Mouse (Mus musculus): ENCODE measurements at regions not wholly inside any gene's neighbourhood (a gene's known extent, or its start where the extent isn't known, plus 50 kb on each side); places are given as distances from the start of the nearest gene placed in this dataset.

DNA sequence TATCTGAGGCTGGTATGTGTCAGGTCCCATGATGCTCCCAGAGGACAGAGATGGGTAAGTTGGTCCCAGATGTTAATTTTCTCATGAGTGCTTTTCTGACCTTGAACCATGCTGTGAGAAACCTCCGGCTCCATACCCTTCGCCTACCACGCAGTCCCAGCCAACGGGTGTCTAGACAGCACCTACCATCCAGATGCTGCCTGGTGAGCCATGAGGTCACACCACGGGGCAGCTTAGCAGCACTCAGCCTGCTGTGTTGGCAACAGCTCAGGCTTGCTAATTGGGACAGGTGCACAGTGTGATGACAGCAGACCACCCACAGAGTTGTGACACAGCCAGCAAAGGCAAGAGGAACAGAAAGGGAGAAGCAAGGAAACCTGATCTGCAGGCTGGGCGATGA is 122.6 kb downstream of the Adamts1 start:
- Histone ChIP-seq H3K27ac (ENCODE audit: low read length) (no peak overlapping the region), H3K27me3 (ENCODE audit: control insufficient read depth, insufficient read depth, low read depth, low read length) (no peaks in the 10 kb centered on the region), H3K36me3 (ENCODE audit: control insufficient read depth, insufficient read depth, low read length) (no peaks in the 10 kb centered on the region), H3K9ac (ENCODE audit: low read length) (no peak overlapping the region), H3K4me2 (ENCODE audit: low read depth, low read length) (no peak overlapping the region), H3K4me3 (ENCODE audit: low read length) (no peak overlapping the region), H3K4me1 (replicated peaks; ENCODE audit: control insufficient read depth, insufficient read depth, low read length) (no peaks in the 10 kb centered on the region), H3K9me3 (ENCODE audit: control insufficient read depth, low read length) (no peaks in the 10 kb centered on the region)
- ATAC-seq (ENCODE audit: low read depth): peak; percentile 52
- WGBS: 25% methylated on average over 6 of the region's 6 CpGs

DNA sequence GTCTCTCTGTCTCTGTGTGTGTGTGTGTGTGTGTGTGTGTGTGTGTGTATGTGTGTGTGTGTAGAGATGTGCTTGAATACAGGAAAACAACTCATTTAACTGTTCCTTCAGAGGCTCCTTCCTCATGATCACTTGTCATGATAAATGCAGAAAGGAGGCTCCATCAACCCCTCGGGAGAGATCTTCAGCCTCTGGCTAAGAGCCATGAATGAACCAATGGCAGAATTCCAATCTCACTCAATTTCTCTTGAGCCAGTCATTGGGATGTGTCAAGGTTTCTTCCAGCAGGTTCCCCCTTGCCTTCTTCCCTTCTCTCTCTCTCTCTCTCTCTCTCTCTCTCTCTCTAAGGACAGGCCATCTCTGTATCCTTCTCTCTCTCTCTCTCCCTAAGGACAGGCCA is 124.1 kb downstream of the Adamts1 start:
- H3K36me3 ChIP-seq (ENCODE audit: control insufficient read depth, insufficient read depth, low read length): no peaks in the 10 kb centered on the region
- no peak overlapping the region for H3K27ac ChIP-seq (ENCODE audit: low read length)
- no peaks in the 10 kb centered on the region for H3K4me1 ChIP-seq (replicated peaks; ENCODE audit: control insufficient read depth, insufficient read depth, low read length)
- H3K9me3 ChIP-seq (ENCODE audit: control insufficient read depth, low read length): no peaks in the 10 kb centered on the region
- no peak for ATAC-seq (ENCODE audit: low read depth)
- 29% methylated on average over 1 of the region's 1 CpGs for WGBS
- H3K4me2 ChIP-seq (ENCODE audit: low read depth, low read length): no peak overlapping the region
- no peak overlapping the region for H3K4me3 ChIP-seq (ENCODE audit: low read length)
- no peaks in the 10 kb centered on the region for H3K27me3 ChIP-seq (ENCODE audit: control insufficient read depth, insufficient read depth, low read depth, low read length)
- H3K9ac ChIP-seq (ENCODE audit: low read length): no peak overlapping the region

DNA sequence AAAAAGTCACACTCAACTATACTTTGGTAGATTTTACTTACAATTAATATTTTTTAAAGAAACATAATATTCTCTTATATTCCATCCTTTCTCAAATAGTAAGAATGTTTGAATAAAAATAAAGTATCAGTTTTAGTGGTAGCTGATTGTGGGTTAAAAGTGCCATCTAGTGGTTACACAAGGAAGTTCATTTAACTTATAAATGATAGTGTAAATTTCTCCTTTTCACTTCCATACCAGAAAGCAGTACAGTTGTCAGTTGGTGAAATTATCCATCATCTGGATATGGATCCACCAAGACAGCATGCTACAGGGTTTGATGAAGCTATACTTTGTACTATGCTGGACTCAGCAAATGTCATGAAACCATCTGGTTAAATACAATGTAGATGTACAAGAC is 124.7 kb downstream of the Adamts1 start:
- no peak overlapping the region for H3K4me2 ChIP-seq (ENCODE audit: low read depth, low read length)
- no peaks in the 10 kb centered on the region for H3K36me3 ChIP-seq (ENCODE audit: control insufficient read depth, insufficient read depth, low read length)
- H3K9ac ChIP-seq (ENCODE audit: low read length): no peak overlapping the region
- H3K4me1 ChIP-seq (replicated peaks; ENCODE audit: control insufficient read depth, insufficient read depth, low read length): no peaks in the 10 kb centered on the region
- ATAC-seq (ENCODE audit: low read depth): no peak
- H3K27me3 ChIP-seq (ENCODE audit: control insufficient read depth, insufficient read depth, low read depth, low read length): no peaks in the 10 kb centered on the region
- H3K27ac ChIP-seq (ENCODE audit: low read length): no peak overlapping the region
- H3K4me3 ChIP-seq (ENCODE audit: low read length): no peak overlapping the region
- no peaks in the 10 kb centered on the region for H3K9me3 ChIP-seq (ENCODE audit: control insufficient read depth, low read length)

DNA sequence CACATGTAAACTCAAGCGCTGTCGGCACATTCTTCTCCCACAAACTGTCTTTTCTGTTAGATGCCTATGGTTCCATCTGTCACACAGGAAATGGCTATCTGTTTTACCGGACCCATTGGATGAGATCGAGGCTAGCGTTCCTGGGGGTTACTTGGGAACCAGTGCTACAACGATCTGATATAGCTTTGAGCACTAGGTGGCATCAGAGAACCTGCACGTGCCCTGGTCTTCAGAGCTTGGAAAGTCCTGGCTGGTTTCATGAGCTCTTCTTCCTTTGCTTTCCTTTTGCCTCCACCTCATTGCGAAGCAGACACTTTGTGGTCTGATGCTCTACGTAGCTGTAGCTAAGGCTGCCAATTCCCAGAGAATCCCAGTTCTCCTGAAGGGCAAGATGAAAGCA is 123.8 kb upstream of the Cyyr1 start:
- Histone ChIP-seq H3K9me3 (ENCODE audit: control insufficient read depth, low read length) (no peaks in the 10 kb centered on the region), H3K9ac (ENCODE audit: low read length) (no peak overlapping the region), H3K27me3 (ENCODE audit: control insufficient read depth, insufficient read depth, low read depth, low read length) (no peaks in the 10 kb centered on the region), H3K4me3 (ENCODE audit: low read length) (no peak overlapping the region), H3K4me1 (replicated peaks; ENCODE audit: control insufficient read depth, insufficient read depth, low read length) (no peaks in the 10 kb centered on the region), H3K36me3 (ENCODE audit: control insufficient read depth, insufficient read depth, low read length) (no peaks in the 10 kb centered on the region), H3K27ac (ENCODE audit: low read length) (no peak overlapping the region), H3K4me2 (ENCODE audit: low read depth, low read length) (peak overlapping the region; percentile 16; the same call in 1 of the 2 replicates)
- WGBS: 19% methylated on average over 9 of the region's 9 CpGs
- peak; percentile 68 for ATAC-seq (ENCODE audit: low read depth)

DNA sequence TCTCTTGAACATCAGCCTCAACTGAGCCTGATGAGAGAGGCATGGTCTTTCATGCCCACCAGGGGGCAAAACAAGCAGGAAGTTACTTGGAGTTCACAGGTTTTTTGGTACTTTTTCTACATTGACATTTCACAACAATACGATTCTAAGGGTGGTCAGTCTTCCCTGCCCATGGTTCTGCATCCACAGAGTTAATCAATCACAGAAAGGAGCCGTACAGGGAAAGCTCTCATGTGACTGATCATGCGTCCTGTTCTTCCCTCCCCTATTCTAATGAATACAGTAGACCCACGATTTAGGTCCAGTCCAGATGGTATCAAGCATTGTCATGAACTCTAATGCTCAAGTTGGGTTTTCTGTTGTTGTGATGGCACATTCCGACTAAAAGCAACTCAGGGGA is 115.6 kb upstream of the Cyyr1 start:
- no peak overlapping the region for H3K4me2 ChIP-seq (ENCODE audit: low read depth, low read length)
- no peak overlapping the region for H3K4me3 ChIP-seq (ENCODE audit: low read length)
- no peaks in the 10 kb centered on the region for H3K27me3 ChIP-seq (ENCODE audit: control insufficient read depth, insufficient read depth, low read depth, low read length)
- no peaks in the 10 kb centered on the region for H3K4me1 ChIP-seq (replicated peaks; ENCODE audit: control insufficient read depth, insufficient read depth, low read length)
- H3K9ac ChIP-seq (ENCODE audit: low read length): no peak overlapping the region
- no peak for ATAC-seq (ENCODE audit: low read depth)
- H3K36me3 ChIP-seq (ENCODE audit: control insufficient read depth, insufficient read depth, low read length): no peaks in the 10 kb centered on the region
- no peak overlapping the region for H3K27ac ChIP-seq (ENCODE audit: low read length)
- H3K9me3 ChIP-seq (ENCODE audit: control insufficient read depth, low read length): no peaks in the 10 kb centered on the region
- WGBS: 75% methylated on average over 5 of the region's 5 CpGs

DNA sequence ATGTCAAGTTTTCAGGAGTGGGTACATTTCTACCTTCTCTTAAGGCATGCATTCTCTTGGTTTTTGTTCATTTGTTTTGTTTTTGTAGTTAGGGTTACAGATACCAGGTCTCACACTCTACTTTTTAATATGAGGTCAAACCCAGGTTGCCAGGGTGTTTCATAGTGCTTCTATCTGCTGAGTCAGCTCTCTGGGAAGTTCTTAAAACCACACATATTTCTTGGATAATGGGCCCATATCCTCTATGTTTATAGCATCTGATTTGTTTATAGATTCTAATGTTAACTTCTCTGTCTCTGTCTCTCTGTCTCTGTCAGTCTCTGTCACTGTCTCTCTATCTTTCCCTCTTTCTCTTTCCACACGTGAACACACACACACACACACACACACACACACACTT is 114.6 kb upstream of the Cyyr1 start:
- Histone ChIP-seq H3K27me3 (ENCODE audit: control insufficient read depth, insufficient read depth, low read depth, low read length) (no peaks in the 10 kb centered on the region), H3K4me3 (ENCODE audit: low read length) (no peak overlapping the region), H3K4me2 (ENCODE audit: low read depth, low read length) (no peak overlapping the region), H3K27ac (ENCODE audit: low read length) (no peak overlapping the region), H3K9me3 (ENCODE audit: control insufficient read depth, low read length) (no peaks in the 10 kb centered on the region), H3K4me1 (replicated peaks; ENCODE audit: control insufficient read depth, insufficient read depth, low read length) (no peaks in the 10 kb centered on the region), H3K36me3 (ENCODE audit: control insufficient read depth, insufficient read depth, low read length) (no peaks in the 10 kb centered on the region), H3K9ac (ENCODE audit: low read length) (no peak overlapping the region)
- no peak for ATAC-seq (ENCODE audit: low read depth)
- 58% methylated on average over 1 of the region's 1 CpGs for WGBS

DNA sequence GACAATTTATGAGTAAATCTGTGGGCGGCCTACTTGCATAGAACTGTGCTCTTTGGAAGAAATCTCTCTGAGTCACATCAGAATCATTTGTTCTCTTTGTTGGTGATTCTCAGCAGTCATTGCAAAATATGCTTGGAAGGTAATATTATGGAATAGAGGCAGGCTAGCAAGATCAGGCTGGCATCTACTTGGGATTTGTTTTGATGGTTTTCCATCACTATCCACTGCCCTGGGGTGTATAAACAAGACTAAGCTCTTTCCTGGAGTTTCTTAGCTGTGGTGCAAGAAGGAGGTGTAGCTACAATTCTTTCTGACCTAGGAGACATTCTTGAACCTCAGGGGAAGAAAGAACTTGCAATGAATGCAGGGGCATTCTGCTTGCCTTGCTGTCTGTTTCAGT is 96.3 kb upstream of the Cyyr1 start:
- Histone ChIP-seq H3K36me3 (ENCODE audit: control insufficient read depth, insufficient read depth, low read length) (no peaks in the 10 kb centered on the region), H3K4me2 (ENCODE audit: low read depth, low read length) (no peak overlapping the region), H3K4me3 (ENCODE audit: low read length) (no peak overlapping the region), H3K9ac (ENCODE audit: low read length) (no peak overlapping the region), H3K9me3 (ENCODE audit: control insufficient read depth, low read length) (no peaks in the 10 kb centered on the region), H3K27ac (ENCODE audit: low read length) (no peak overlapping the region), H3K27me3 (ENCODE audit: control insufficient read depth, insufficient read depth, low read depth, low read length) (no peaks in the 10 kb centered on the region), H3K4me1 (replicated peaks; ENCODE audit: control insufficient read depth, insufficient read depth, low read length) (no peaks in the 10 kb centered on the region)
- 93% methylated on average over 1 of the region's 1 CpGs for WGBS
- no peak for ATAC-seq (ENCODE audit: low read depth)

DNA sequence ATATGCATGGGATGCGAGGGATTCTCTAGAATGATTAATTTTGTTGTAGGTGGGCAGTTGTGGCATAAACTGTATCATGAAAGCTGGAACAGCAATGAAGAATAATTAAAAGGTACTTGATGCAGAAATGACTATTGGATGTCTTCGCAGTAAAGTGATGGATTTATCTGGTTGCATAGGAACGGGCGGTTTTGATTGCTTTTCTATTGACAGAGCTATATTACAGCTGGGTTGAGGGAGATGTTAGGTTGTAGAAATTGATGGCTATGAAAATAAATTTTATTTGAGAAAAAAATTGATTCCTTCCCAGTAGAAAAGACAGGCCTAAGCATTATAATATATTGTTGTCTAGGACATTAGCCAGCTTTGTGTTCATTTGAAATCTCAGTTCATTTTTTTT is 87.8 kb upstream of the Cyyr1 start:
- Histone ChIP-seq H3K36me3 (ENCODE audit: control insufficient read depth, insufficient read depth, low read length) (no peaks in the 10 kb centered on the region), H3K9ac (ENCODE audit: low read length) (no peak overlapping the region), H3K4me1 (replicated peaks; ENCODE audit: control insufficient read depth, insufficient read depth, low read length) (no peaks in the 10 kb centered on the region), H3K27me3 (ENCODE audit: control insufficient read depth, insufficient read depth, low read depth, low read length) (no peaks in the 10 kb centered on the region), H3K27ac (ENCODE audit: low read length) (no peak overlapping the region), H3K9me3 (ENCODE audit: control insufficient read depth, low read length) (no peaks in the 10 kb centered on the region), H3K4me2 (ENCODE audit: low read depth, low read length) (no peak overlapping the region), H3K4me3 (ENCODE audit: low read length) (no peak overlapping the region)
- no peak for ATAC-seq (ENCODE audit: low read depth)
- WGBS: 76% methylated on average over 4 of the region's 4 CpGs

DNA sequence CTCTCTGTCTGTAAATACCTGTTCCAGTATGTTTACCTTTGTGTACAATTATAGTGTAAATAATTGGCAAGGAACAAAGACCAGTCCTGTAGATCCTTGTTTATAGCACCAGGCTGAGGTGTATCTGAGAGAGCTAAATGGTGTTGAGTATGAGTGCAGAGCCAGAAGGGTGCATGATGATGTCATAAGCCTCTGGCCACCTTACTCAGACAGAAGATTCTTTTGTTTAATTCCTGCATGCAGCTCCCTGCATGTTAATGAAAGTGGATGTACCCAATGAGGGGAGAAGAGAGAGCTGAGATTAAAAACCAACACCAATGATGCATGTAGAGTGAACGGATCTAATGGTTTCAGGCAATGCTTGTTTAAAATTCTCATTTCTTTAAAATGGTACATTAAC is 83.9 kb upstream of the Cyyr1 start:
- Histone ChIP-seq H3K36me3 (ENCODE audit: control insufficient read depth, insufficient read depth, low read length) (no peaks in the 10 kb centered on the region), H3K9me3 (ENCODE audit: control insufficient read depth, low read length) (no peaks in the 10 kb centered on the region), H3K27ac (ENCODE audit: low read length) (no peak overlapping the region), H3K4me1 (replicated peaks; ENCODE audit: control insufficient read depth, insufficient read depth, low read length) (no peaks in the 10 kb centered on the region), H3K4me2 (ENCODE audit: low read depth, low read length) (no peak overlapping the region), H3K27me3 (ENCODE audit: control insufficient read depth, insufficient read depth, low read depth, low read length) (no peaks in the 10 kb centered on the region), H3K9ac (ENCODE audit: low read length) (no peak overlapping the region), H3K4me3 (ENCODE audit: low read length) (no peak overlapping the region)
- WGBS: 95% methylated on average over 1 of the region's 1 CpGs
- ATAC-seq (ENCODE audit: low read depth): no peak

DNA sequence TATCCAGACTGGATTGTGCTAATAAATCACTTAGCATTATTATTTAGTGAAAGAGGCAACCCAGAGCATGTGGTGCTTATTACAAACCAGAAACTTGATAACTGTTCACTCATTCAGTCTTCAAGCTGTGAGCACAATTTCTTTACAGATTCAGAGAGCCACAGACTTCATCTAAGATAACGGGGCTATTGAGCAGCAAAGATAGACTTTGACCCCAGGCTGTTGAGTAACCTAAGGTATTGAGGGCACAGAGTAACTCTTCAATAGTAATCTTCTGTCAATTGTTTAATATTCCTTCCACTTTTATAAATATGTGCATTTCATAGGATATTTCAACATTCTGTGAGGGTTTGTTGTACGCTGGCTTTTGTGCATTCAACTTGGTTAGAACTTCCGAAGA is 76.5 kb upstream of the Cyyr1 start:
- Histone ChIP-seq H3K36me3 (ENCODE audit: control insufficient read depth, insufficient read depth, low read length) (no peaks in the 10 kb centered on the region), H3K4me1 (replicated peaks; ENCODE audit: control insufficient read depth, insufficient read depth, low read length) (no peaks in the 10 kb centered on the region), H3K4me2 (ENCODE audit: low read depth, low read length) (no peak overlapping the region), H3K27ac (ENCODE audit: low read length) (no peak overlapping the region), H3K27me3 (ENCODE audit: control insufficient read depth, insufficient read depth, low read depth, low read length) (no peaks in the 10 kb centered on the region), H3K4me3 (ENCODE audit: low read length) (no peak overlapping the region), H3K9me3 (ENCODE audit: control insufficient read depth, low read length) (no peaks in the 10 kb centered on the region), H3K9ac (ENCODE audit: low read length) (no peak overlapping the region)
- 79% methylated on average over 3 of the region's 3 CpGs for WGBS
- no peak for ATAC-seq (ENCODE audit: low read depth)

Measured in lung, embryonic 16.5 days (tissue).